Mouse (Mus musculus) R1 (cell line): Measurements from ENCODE around the gene Ssh1.

Source experiments
- DNase-seq: peaks from one replicate; pipeline ENCODE4 v3.0.0-alpha.2; 2018; ENCODE audit warnings: low read depth, low spot score

The Ssh1 gene

DNA sequence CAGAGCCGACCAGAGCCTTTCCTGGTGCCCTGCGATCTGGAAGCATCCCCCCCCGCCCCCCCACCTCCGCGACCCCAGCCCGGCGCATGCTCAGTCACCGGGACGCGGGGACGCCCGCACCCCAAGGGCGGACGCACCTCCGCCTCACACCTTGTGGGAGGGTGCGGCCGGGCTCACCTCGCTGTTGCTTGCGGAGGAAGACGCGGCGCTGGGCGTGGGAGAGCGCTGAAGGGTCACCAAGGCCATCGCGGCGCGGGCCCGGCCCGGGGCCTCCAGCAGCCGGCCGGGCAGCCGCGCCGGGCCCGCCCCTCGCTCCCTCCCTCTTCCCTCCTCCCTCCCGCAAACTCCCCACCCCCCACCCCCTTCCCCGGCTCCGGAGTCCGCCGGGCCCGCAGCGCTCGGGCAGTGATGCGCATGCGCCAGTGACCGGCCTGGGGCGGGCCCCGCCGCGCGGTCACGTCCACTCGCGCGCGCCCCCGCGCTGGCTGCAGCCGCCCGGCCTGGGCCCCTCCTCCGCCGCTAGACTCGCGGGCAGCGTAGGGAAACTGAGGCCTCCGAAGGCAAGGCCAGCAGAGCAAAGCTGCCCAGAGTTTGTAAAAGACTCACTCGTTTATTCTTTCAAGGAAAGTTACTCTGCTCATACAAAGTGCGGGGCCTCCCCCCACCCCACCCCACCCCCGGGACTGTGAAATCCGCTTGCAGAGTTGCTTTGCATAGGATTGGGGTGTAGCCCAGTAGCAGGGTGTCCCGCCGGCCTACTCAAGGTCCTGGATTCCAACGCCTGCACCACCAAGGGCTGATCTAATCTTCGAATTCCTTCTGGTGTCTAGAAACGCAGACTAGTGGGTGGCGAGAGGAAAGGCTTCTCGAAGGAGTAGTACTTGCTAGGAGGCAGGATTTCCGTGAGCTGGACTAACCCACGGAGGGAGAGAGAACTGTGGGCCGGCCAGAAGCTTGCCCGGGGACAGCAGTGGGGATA, at the start of gene Ssh1:
Ssh1 (minus strand) TSS at position 408 of the 979 bp plus-strand sequence.
- peak; percentile 85 for DNase-seq

DNA sequence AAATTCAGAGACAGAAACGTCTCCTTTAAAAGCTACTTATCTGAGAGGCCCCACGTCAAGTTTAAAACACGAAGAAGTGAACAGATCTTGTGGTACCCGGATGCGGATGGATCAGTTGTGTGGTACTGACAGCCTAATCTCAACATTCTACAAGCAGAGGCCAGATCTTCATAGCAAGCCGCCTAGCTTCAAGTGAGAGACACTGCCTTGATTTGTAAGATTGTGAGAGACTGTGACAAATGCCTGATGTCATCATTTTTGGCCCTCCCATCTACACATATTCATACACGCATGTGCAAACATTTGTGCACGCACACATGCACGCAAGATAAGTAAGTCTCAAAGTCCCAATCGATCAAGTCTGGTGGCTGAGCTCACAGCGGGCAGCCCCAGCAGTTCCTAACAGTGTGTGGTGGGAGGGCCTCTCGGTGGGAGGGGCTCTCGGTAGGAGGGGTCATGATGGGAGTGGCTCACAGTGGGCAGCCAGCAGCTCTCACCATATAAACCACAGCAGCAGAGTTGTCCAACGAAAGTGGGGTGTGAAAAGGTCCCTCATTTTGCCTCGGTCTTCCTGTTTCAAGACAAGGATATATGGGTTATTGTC, 47.7 kb upstream of the Ssh1 start:
- DNase-seq: peak; percentile 70

DNA sequence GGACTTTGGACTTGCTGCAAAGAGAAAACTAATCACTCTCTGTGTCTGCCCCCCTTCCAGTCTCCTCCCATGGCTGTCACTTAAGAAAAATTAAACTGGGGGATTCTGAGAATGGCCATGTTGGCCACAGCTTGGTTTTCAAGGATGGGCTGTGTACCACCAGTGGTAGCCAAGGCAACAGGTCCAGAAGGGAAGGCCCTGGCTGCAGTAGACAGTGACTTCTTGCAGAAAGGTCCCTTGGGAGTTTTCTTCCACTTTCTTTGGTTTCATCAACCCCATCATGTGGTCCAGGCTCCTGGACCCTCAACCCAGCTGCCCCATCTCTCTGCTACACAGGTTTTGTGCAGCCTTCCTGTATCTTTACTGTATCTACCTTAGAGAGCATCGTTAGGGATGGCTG, 47.2 kb upstream of the Ssh1 start:
- no peak for DNase-seq

- DNase-seq: no peak
Observed at GRCm38 (mm10) chr5:114040508-114040907, 46.8 kb upstream of the Ssh1 start.

DNA sequence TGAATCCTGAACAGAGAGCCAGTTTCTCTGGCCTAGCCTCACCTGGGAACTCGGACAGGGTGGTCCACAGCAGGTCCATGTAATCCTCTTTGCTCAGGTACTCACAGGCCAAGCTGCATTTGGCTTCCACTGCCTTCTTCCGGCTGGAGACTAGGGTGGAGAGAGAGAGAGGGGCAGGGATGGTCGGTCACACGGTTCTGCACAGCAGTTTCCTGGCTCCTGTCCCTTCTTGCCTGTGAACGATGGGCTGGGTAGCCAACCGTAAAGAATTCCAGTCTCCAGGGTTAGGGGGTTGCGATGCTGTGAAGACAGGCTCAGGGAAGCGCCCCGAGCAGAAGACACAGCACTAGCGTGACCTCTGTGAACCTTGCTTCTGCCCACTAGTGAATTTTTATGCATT, 41.4 kb upstream of the Ssh1 start:
- no peak for DNase-seq

- no peak for DNase-seq
Observed at GRCm38 (mm10) chr5:114034393-114034792, 40.7 kb upstream of the Ssh1 start.

GRCm38 (mm10) chr5:114032161-114032763, 38.6 kb upstream of the Ssh1 start:
- peak; percentile 81 for DNase-seq

- DNase-seq: peak; percentile 68
Observed at GRCm38 (mm10) chr5:114030652-114031051, 37.0 kb upstream of the Ssh1 start.

DNA sequence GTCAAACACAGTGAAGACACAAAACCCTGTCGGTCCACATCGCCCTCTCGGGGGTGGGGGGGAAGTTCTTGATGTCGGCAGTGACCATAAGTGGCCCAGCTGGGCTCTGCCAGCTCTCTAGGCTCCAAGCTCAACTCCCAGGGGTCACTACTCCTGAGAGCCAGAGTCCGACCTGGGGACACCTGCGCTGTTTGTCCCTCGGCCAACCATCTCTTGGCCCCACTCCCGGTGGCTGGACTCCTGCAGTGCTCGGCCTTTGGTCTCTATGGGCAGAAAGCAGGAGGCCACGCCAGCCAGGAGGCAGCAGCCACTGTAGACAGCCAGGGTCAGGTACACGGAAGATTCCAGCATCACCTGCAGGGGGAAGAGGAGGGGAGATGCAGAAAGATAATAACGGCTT, 34.4 kb upstream of the Ssh1 start:
- DNase-seq: no peak

DNA sequence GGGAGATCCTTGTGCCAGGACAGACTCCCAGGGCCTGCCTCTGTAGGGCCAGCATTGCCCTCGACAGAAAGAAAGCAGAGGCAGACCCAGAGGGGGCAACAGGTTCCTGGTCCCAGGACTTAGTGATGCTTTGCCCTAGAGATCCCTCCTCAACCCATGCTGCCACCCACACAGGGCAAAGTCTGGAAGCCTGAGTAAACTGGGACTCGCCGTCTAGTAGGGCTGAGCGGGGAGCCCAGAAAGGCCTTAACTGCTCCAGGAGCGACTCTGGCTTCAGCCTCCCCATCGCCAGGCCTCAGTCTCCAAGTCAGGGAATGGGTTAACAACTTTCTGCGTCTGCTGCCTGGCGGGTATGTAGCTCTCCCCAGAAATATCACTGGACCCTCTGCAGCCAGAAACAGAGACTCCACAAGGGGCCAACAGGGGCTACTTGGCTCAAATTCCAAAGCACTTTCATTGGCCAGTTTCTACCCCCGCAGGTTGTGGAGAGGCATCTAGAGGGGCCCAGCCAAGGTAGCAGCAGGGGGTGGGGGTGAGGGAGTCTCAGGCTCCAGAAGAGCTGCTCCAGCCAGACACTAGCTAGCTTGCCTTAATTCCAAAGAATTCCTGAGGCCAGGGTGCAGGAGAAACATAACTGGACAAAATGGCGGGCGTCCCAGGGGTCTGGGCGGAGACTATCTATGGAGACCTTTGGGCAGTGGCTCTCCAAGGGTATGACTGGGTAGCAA, 33.7 kb upstream of the Ssh1 start:
- no peak for DNase-seq

DNA sequence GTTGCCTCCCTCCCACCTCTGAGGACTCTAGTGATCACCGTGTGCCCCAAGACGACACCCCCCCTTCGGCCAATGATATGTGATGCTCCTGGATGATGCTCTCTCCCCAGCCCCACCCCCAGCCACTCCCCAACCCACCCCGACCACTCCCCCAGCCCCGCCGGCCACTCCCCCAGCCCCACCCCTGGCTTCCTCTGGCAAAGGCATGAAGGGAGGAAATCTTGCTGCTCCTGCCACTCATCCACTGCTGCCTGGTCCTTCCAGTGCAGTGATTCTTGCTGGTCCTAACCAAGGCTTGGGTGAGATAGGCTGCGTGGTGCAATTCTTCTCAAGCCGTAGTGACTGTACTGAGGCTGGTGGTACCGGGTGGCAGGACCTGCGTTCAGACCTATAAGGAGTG, 31.2 kb upstream of the Ssh1 start:
- peak; percentile 46 for DNase-seq

GRCm38 (mm10) chr5:114024390-114024789, 30.7 kb upstream of the Ssh1 start:
- DNase-seq: no peak

DNA sequence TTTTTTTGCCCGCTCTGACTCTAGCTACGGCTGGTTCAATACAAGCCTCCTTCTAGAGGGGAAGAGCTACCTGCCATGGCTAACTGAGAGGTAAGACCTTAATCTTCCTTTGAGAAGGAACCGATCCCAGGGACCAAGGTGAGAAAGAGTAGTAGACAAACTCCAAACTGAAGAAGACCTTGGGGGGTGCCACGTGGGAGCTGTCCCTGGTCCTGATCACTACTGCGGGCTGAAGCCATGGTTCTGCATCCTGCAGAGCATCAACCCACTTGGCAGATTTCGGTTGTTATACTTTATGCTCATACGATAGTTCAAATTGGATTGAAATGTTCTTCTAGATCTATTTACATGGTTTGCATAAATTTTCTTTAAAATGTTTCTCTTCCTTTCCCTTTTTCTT, 21.4 kb upstream of the Ssh1 start:
- peak; percentile 40 for DNase-seq

- no peak for DNase-seq
Observed at GRCm38 (mm10) chr5:114009049-114009448, 15.4 kb upstream of the Ssh1 start.

DNA sequence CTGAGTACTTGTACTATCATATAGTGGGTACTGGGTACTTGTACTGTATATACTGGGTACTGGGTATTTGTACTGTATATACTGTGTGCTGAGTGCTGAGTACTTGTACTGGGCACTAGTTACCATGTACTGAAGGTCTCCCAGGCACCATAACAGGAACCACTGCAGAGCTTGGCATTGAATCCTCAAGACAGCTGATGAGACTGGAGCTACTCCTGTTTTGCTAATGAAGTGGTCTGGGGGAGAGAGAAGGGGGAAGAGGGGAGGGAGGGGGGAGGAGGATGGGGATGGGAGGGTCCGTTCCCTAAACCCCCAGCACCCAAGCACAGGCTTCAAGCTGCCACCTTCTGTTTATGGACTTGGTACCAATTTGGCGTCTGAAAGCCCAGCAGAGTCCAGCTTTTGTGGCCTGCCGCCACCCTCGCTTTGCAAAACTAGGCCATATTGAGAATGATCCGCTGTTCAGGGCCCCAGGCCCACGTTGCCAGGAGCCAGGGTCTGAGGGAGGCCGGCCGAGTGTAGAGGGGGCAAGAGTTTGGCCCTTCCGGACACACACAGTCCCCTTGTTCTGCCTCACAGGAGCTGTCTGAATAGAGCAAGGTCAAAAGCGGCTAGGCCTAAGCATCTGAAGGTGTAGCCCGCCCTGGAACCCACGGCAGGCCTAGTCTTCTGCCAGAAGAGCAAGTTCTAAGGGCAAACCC, 14.2 kb upstream of the Ssh1 start:
- no peak for DNase-seq

DNA sequence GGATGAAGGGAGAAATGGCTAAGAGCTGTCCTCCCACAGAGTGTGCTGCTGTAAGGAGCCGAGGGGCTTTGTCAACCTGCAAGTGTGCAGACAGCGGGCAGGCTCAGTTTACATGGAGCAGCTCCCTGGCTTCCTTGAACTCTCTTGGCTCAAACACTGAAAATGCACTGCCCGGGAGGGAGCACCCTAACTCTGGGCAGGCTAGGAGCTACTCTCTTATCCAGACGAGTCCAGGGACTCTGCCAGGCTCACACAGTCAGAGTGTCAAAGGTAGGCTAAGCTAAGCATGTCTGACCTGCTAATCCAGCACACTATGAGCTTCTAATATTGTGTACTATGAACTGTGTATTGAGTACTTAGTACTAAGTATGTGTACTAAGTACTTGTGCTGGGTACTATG, 13.3 kb upstream of the Ssh1 start:
- no peak for DNase-seq

DNA sequence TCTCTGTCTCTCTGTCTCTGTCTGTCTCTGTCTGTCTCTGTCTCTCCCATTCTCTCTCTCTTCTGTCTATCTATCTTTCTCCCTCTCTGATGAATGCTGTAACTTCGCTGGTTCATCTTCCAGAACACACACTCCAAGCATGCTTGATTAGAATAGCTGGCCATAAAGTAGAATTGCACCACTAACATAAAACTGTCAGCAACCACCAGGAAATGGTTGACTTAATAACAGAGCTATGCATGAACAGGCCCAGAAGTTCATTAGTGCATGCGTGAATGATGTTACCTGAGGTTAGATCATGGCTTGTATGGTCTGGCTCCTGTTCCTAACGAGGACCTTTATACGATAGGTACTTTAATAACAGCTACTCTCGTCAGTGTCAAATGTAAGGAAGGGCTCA, 11.4 kb upstream of the Ssh1 start:
- no peak for DNase-seq

DNA sequence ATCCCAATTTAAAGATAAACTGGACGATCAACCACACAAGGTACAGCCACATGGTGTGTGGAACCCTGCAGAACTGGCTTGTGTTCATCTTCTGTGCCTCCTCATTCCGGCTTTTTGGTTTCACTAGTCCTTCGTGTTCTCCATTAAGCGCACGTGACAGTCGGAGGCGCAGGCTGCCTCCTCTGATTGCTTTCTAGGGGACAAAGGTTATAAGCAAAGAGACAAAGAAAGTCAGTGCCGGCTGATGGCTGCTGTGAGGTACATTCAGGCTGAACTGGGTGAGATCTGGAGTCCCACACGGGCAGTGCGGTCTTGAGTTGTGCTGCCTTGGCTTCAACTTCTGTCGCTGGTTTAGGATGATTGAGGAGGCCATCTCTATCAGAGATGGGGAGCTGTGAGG, 10.9 kb upstream of the Ssh1 start:
- DNase-seq: no peak

DNA sequence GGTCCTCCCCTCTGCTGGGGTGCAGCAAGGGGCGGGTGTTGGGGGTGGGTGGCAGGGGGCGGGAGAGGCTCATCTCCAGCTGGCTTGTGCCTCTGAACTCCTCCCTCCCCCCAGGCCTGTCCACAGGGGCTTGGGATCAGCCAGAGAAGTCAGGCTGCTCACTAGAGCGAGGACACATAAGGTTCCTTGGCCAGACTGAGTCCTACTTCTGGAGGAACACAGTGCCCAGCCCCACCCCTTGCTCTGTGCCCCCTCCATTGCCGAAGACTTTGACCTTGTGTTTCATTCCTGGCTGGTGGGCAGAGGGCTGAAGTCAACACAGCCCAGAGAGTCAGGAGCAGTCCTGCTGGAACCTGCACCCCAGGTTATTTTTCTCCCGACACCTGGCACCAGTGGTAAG, 9.8 kb upstream of the Ssh1 start, which contains the start of gene Dao:
Dao (plus strand) TSS at position 162 of the 400 bp plus-strand sequence.
- no peak for DNase-seq

DNA sequence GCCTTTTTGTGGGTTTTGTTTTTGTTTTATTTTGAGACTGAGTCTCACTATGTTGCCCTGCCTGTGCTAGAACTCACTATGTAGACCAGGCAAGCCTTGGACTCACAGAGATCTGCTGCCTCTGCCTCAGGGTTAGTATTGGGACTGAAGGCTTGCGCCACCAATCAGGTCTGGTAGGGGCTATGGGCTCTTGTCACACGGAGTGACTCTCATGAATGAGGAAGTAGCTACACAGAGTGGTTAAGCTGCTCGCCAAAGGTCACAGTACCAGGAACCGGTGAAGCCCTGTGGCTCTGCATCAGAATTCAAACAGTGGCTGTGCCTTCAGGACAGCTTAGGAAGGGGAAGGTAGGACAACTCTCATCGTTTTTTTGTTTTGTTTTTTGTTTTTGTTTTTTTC, 5.7 kb upstream of the Ssh1 start:
- no peak for DNase-seq

DNA sequence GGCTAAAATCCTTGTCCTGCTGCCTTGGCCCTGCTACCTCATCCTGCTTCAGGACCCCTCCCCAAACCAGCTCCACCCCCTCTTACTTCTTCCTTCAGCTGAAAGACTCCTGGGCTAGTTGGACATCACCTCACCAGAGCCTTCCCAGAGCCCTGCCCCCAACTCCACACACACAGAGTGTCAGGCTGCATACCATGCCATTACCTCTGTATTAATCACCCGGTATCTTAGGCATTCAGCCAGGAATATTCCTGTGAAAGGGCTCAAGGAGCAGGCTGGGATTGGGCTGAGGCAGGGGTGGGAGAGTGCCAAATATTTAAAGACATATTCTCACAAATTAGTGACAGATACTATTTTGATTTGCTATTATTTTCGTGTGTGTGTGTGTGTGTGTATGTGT, 2.8 kb upstream of the Ssh1 start:
- DNase-seq: no peak
